Mouse (Mus musculus): ENCODE measurements around the gene Adap2. TPM values are rescaled to one million over a fixed set of nuclear protein-coding genes. Genes with fewer than 3 reads are reported as not detected.
"Not testable (repeated sequence)": the region's sequence is repeated elsewhere in the genome, so short reads cannot be mapped to it uniquely, and the experiment has no call there.

The Adap2 gene
- polyA plus RNA-seq, 1 experiment from 2014 or later, result 3.9 TPM

DNA sequence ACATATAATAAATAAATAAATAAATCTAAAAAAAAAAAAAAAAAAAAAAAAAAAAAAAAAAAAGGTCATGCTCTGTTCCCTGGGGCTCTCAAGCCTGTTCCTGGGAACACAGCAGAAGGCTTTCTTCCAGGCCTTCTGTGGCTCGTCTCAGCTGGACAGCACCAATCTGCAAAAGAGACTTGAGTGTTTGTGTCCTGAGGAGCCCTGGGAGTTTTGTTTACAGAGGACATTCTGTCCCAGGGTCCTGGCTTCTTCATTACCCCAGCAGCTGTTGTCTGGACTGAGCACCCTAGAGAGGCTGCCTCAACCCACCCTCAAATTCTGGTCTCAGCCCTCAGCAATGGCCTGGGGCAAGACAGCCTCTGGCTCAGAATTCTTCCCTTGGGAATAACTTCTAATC is 5.6 kb upstream of the Adap2 start:
- ATAC-seq (ENCODE audit: low FRiP score), result no peak

DNA sequence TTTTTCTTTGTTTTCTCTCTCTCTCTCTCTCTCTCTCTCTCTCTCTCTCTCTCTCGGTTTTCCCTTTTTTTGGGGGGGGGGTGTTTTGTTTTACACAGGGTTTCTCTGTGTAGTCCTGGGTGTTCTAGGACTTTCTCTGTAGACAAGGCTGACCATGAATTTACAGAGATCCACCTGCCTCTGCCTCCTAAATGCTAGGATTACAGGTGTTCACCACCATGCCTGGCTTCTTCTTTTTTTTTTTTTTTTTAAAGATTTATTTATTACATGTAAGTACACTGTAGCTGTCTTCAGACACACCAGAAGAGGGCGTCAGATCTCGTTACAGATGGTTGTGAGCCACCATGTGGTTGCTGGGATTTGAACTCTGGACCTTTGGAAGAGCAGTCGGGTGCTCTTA is 4.9 kb upstream of the Adap2 start:
- not testable (repeated sequence) for H3K4me3 ChIP-seq; ATAC-seq (ENCODE audit: low FRiP score); H3K4me1 ChIP-seq (replicated peaks); H3K27ac ChIP-seq; H3K36me3 ChIP-seq; H3K9me3 ChIP-seq; H3K4me2 ChIP-seq; H3K9ac ChIP-seq
- 69% methylated on average over 2 of the region's 4 CpGs for WGBS
- H3K27me3 ChIP-seq, result peaks cover 25% of the 10 kb centered on the region

More for the DNA sequence above, 5.6 kb upstream of the Adap2 start:
- Histone ChIP-seq H3K9me3 (no peaks in the 10 kb centered on the region), H3K27ac (no peak overlapping the region), H3K27me3 (peaks cover 19% of the 10 kb centered on the region), H3K9ac (no peak overlapping the region), H3K4me3 (no peak overlapping the region), H3K4me1 (replicated peaks) (no peaks in the 10 kb centered on the region), H3K4me2 (no peak overlapping the region), H3K36me3 (no peaks in the 10 kb centered on the region)
- 81% methylated on average over 1 of the region's 1 CpGs for WGBS

DNA sequence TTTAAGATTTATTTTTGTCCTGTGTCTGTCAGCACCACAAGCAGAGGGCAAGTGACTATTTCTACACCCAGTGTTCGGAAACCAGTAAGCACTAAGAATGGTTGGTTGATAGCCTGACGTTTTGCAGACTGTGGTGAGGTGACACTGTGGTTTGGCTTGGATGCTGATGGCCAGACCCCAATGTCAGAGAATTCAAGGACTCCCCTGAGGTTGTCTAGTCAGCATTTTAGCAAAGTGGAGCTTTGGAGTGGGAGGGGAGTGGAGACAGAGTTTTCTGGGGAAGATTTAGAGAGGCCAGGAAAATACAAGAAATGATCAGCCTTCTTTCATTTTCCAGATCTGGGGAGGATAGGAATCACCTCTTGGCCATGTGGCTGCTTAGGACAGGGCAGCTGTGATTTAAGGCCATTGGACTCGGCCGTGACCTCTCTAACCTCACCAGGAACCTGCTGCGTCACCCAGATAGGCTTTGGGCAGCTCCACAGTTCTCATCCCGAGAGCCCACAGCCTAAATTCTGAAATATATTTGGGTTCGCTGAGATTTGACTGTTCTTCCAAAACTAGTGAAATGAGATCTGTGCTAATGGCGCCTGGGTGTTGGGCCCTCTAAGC is 4.4 kb upstream of the Adap2 start:
- peaks cover 31% of the 10 kb centered on the region for H3K27me3 ChIP-seq
- H3K9ac ChIP-seq, result no peak overlapping the region
- WGBS, result 89% methylated on average over 8 of the region's 8 CpGs
- H3K9me3 ChIP-seq, result no peaks in the 10 kb centered on the region
- no peaks in the 10 kb centered on the region for H3K36me3 ChIP-seq
- no peak for ATAC-seq (ENCODE audit: low FRiP score)
- H3K27ac ChIP-seq, result no peak overlapping the region
- H3K4me3 ChIP-seq, result no peak overlapping the region
- H3K4me2 ChIP-seq, result no peak overlapping the region
- H3K4me1 ChIP-seq (replicated peaks), result peaks cover 8% of the 10 kb centered on the region

DNA sequence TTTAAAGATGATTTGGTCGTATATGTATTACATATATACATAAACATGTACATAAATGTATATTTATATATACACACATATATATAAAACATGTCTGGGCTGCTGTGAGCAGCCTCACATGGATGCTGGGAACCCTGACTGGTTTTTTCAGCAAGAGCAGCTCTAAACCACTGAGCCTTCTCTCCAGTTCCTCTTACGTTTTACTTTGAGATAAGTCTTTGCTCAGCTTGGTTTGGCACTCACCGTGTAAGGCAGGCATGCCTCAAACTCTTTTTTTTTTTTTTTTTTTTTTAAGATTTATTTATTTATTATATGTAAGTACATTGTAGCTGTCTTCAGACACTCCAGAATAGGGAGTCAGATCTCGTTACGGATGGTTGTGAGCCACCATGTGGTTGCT is 3.3 kb upstream of the Adap2 start:
- H3K9ac ChIP-seq, result no peak overlapping the region
- no peak overlapping the region for H3K27ac ChIP-seq
- H3K4me1 ChIP-seq (replicated peaks), result peaks cover 10% of the 10 kb centered on the region
- peaks cover 41% of the 10 kb centered on the region for H3K27me3 ChIP-seq
- 82% methylated on average over 5 of the region's 5 CpGs for WGBS
- no peak overlapping the region for H3K4me3 ChIP-seq
- H3K9me3 ChIP-seq, result no peaks in the 10 kb centered on the region
- H3K4me2 ChIP-seq, result no peak overlapping the region
- no peaks in the 10 kb centered on the region for H3K36me3 ChIP-seq
- no peak for ATAC-seq (ENCODE audit: low FRiP score)

DNA sequence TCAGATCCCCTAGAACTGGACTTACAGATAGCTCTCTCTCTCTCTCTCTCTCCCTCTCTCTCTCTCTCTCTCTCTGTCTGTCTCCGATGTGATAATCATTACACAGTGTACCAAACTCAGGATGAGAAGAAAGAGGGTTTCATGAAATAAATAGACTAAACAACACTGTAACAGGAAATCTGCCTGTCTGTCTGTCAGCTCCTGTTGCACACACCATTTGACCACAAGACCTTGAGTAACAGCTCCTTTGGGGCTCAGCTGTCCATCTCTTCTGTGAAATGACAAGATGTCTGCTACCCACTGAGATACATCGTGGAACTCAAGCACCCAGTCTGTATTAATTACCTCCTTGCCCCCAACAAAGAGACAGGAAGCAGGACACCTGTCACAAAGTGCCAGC is 2.4 kb upstream of the Adap2 start:
- no peak overlapping the region for H3K4me3 ChIP-seq
- H3K27me3 ChIP-seq, result peaks cover 51% of the 10 kb centered on the region
- H3K9ac ChIP-seq, result no peak overlapping the region
- H3K4me2 ChIP-seq, result no peak overlapping the region
- H3K9me3 ChIP-seq, result no peaks in the 10 kb centered on the region
- no peaks in the 10 kb centered on the region for H3K36me3 ChIP-seq
- no peak for ATAC-seq (ENCODE audit: low FRiP score)
- 65% methylated on average over 2 of the region's 2 CpGs for WGBS
- H3K4me1 ChIP-seq (replicated peaks), result peaks cover 10% of the 10 kb centered on the region
- H3K27ac ChIP-seq, result no peak overlapping the region

DNA sequence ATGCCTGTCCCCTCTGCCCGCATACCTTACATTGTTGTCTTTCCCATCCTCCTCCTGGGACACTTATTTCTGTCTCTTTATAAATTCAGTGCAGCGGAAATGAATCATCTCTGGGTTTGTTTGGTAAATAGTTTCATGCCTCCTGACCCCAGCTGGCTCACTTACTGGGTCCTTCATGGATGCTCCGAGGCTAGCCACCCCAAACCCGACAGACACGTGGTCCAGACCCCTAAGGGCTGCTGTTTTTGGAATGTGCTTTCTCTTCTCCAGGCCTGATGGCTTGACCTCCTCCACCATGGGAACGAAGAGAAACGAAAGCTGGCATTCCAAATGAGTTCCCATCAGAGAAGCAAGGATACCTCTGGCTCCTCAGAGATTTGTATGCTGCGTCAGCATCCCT is 1.5 kb upstream of the Adap2 start:
- no peak for ATAC-seq (ENCODE audit: low FRiP score)
- WGBS, result 83% methylated on average over 8 of the region's 8 CpGs

DNA sequence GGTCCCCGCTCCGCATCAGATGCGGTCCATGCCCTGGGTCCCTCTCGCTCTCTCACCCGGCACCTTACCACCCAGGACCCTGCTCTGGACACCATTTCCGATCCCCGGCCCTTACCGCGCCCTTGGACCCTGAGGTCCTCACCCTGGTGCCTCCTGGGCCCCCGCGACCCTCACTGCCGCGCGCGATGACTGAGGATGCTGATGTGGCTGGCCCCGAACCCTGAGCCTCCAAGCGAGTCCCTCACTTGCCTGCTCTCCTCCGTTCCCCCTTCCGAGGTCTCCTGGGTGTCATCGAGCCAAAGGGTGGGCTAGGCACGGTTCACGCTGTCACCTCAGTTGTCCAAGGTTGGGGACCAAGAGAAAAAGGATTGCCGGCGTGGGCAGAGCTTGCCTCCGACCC is 596 bp downstream of the Adap2 start:
- Histone ChIP-seq H3K36me3 (no peaks in the 10 kb centered on the region), H3K9me3 (no peaks in the 10 kb centered on the region), H3K4me3 (peak overlapping the region; percentile 51), H3K4me1 (replicated peaks) (peaks cover 10% of the 10 kb centered on the region), H3K9ac (peak overlapping the region; percentile 70), H3K4me2 (peak overlapping the region; percentile 70), H3K27me3 (peaks cover 67% of the 10 kb centered on the region), H3K27ac (no peak overlapping the region)
- WGBS, result 25% methylated on average over 25 of the region's 25 CpGs
- ATAC-seq (ENCODE audit: low FRiP score), result no peak

More for the DNA sequence above, 1.5 kb upstream of the Adap2 start:
- no peak overlapping the region for H3K4me2 ChIP-seq
- peaks cover 10% of the 10 kb centered on the region for H3K4me1 ChIP-seq (replicated peaks)
- H3K9ac ChIP-seq, result no peak overlapping the region
- H3K27ac ChIP-seq, result no peak overlapping the region
- H3K27me3 ChIP-seq, result peaks cover 59% of the 10 kb centered on the region
- no peak overlapping the region for H3K4me3 ChIP-seq
- no peaks in the 10 kb centered on the region for H3K9me3 ChIP-seq
- no peaks in the 10 kb centered on the region for H3K36me3 ChIP-seq

DNA sequence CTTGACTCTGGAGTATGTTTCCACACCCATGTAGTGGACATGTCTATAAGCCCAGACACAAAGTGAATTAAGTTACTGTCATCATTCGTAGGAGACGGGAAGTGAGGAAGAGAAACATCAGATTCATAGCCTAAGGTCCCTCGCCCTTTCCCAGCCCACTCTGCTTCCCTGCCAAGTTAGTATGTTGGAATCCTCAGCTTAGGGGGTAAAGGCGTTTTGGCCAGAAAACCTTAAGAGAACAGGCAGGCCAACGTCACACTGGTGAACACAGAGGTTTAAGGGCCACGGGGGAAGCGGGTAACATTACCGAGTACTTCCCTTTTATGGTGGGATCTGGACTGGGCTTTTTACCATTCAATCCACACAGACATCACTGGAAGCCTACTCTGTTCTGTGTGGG is 1.6 kb downstream of the Adap2 start:
- H3K9me3 ChIP-seq, result no peaks in the 10 kb centered on the region
- 88% methylated on average over 8 of the region's 8 CpGs for WGBS
- H3K9ac ChIP-seq, result no peak overlapping the region
- ATAC-seq (ENCODE audit: low FRiP score), result no peak
- H3K36me3 ChIP-seq, result no peaks in the 10 kb centered on the region
- no peak overlapping the region for H3K4me3 ChIP-seq
- peaks cover 10% of the 10 kb centered on the region for H3K4me1 ChIP-seq (replicated peaks)
- H3K4me2 ChIP-seq, result no peak overlapping the region
- peaks cover 67% of the 10 kb centered on the region for H3K27me3 ChIP-seq
- no peak overlapping the region for H3K27ac ChIP-seq

DNA sequence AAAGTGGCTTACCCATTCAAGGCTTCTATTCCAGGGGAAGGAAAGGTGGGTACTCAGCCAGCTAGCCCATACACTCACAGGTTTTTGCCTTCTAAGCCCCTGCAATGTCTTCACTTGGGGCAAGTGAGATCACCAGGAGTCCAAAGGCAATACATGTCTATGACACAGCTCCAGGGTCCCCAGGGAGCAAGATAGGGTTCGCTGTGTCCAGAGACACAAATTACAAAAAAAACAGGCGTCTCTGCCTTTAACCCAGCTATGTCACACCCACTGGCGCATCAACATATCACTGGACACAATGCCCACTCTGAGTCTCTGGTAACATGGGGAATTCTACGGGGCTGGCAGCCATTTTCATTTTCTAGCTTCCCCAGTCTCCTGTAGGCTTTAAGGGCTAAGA is 2.1 kb downstream of the Adap2 start:
- Histone ChIP-seq H3K36me3 (no peaks in the 10 kb centered on the region), H3K4me1 (replicated peaks) (peaks cover 10% of the 10 kb centered on the region), H3K4me2 (no peak overlapping the region), H3K27ac (no peak overlapping the region), H3K9ac (no peak overlapping the region), H3K9me3 (no peaks in the 10 kb centered on the region), H3K27me3 (peaks cover 67% of the 10 kb centered on the region), H3K4me3 (no peak overlapping the region)
- no peak for ATAC-seq (ENCODE audit: low FRiP score)
- 85% methylated on average over 4 of the region's 4 CpGs for WGBS

DNA sequence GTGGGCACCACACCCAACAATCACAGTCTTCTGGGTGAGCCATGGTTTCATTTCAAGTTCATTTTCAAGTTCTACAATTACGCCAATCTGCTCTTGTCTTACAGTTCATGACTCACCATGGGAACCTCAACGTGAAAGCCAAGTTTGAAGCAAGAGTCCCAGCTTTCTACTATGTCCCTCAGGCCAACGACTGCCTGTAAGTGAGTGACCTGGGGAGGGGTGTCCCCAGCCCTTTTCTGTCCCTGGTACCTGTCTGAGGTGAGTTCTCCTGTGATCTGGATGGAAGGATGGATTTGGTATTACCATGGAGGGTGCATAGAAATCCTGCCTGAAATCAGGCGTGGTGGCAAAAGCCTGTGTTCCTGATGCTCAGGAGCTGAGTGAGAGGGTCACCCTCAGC is 2.9 kb downstream of the Adap2 start:
- WGBS, result 86% methylated on average over 4 of the region's 4 CpGs
- Histone ChIP-seq H3K27ac (no peak overlapping the region), H3K36me3 (no peaks in the 10 kb centered on the region), H3K4me1 (replicated peaks) (peaks cover 10% of the 10 kb centered on the region), H3K27me3 (peaks cover 63% of the 10 kb centered on the region), H3K9me3 (no peaks in the 10 kb centered on the region), H3K4me3 (no peak overlapping the region), H3K9ac (no peak overlapping the region), H3K4me2 (no peak overlapping the region)
- no peak for ATAC-seq (ENCODE audit: low FRiP score)

DNA sequence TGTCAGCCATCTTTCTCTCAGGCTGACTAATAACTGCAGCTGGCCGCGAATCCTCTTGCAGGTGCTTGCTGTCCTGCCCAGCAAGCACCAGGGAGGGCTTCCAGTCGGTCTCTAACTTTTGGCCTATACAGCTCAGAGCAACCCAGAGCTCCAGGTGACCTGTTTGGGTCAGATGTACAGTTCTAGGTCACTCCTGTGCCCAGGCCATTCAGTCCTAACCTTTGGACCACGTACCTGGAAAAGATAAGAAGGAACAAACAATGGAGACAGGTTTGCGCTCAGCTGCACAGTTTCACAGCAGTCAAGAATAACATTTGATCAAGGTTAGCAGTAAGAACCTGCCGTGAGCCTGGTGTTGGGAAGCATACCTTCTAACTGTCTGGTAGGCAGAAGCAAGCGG is 5.1 kb downstream of the Adap2 start:
- 85% methylated on average over 7 of the region's 7 CpGs for WGBS
- no peak overlapping the region for H3K27ac ChIP-seq
- peaks cover 41% of the 10 kb centered on the region for H3K27me3 ChIP-seq
- H3K4me2 ChIP-seq, result no peak overlapping the region
- no peak overlapping the region for H3K4me3 ChIP-seq
- no peaks in the 10 kb centered on the region for H3K9me3 ChIP-seq
- H3K9ac ChIP-seq, result no peak overlapping the region
- no peaks in the 10 kb centered on the region for H3K36me3 ChIP-seq
- ATAC-seq (ENCODE audit: low FRiP score), result no peak
- peaks cover 7% of the 10 kb centered on the region for H3K4me1 ChIP-seq (replicated peaks)

DNA sequence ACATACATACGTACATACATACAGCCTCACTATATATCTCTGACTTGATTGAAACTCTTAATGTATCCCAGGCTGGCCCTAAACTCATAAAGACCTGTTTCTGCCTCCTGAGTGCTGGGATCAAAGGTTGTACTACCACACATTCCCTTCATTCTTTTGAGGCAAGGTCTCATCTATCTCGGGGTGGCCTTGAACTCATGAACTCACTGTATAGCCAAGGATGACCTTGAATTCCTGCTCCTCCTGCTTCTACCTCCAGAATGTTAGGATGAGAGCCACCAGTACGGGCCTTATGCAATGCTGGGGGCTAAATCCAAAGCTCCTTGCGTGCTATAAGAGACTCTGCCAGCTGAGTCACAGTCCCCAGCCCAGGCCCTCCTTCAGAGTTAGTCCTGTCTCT is 7.1 kb downstream of the Adap2 start:
- H3K27ac ChIP-seq, result no peak overlapping the region
- H3K36me3 ChIP-seq, result no peaks in the 10 kb centered on the region
- ATAC-seq (ENCODE audit: low FRiP score), result no peak
- H3K4me2 ChIP-seq, result no peak overlapping the region
- no peaks in the 10 kb centered on the region for H3K4me1 ChIP-seq (replicated peaks)
- WGBS, result 83% methylated on average over 4 of the region's 4 CpGs
- H3K9me3 ChIP-seq, result no peaks in the 10 kb centered on the region
- H3K9ac ChIP-seq, result no peak overlapping the region
- peaks cover 21% of the 10 kb centered on the region for H3K27me3 ChIP-seq
- H3K4me3 ChIP-seq, result no peak overlapping the region

DNA sequence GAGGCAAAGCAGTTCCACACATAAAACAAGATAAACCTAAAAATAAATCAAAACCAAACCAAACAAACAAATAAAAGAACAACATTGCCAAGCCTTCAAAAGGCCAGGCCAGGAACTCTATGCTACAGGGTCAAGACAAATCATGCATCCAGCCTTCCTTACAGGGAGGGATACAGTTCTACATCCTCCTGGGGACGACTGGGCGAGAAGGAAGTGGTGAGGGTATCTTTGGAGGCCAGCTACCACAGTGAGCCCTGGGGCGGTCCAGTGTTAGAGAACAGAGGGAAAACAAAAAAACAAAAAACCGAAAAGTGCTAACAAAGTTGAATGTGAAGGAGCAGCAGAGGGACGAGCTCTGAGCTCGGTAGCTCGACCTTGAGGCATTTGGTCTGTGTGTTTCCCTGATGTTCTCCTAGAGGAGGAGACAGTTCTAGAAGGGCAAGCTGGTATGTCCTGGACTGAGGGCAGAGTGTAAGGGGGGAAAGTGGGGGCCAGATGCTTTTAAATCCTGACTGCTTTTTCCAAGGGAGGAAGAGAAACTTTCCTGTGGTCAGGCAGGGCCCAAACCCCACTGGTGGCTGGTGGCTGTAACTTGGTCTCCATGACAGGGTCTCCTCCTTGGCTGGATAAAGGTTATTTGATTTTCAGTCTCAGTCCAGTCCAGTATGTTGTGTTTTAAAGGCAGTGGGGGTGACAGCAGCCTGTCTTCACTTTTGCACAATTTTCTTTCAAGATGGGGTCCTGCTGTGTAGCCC is 9.6 kb downstream of the Adap2 start:
- no peak overlapping the region for H3K4me2 ChIP-seq
- H3K4me3 ChIP-seq, result no peak overlapping the region
- no peak overlapping the region for H3K27ac ChIP-seq
- H3K27me3 ChIP-seq, result no peaks in the 10 kb centered on the region
- H3K4me1 ChIP-seq (replicated peaks), result no peaks in the 10 kb centered on the region
- WGBS, result 71% methylated on average over 7 of the region's 7 CpGs
- ATAC-seq (ENCODE audit: low FRiP score), result no peak
- no peaks in the 10 kb centered on the region for H3K36me3 ChIP-seq
- H3K9ac ChIP-seq, result no peak overlapping the region
- no peaks in the 10 kb centered on the region for H3K9me3 ChIP-seq

Data from hindbrain, embryonic 13.5 days (tissue).